Mouse (Mus musculus) cerebellum, adult 2 months (tissue): Measurements from ENCODE around the gene 5730409E04Rik.

ENCODE experiments used
- CTCF ChIP-seq: fragments of 200-500 bp; IDR thresholded peaks from 2 replicates; pipeline ENCODE4 v1.5.1; 2011; ENCODE audit warnings: low read depth, mild to moderate bottlenecking, control low read depth, low read length, moderate library complexity, borderline replicate concordance; ENCODE audit not compliant: insufficient read depth
- POLR2A ChIP-seq: fragments of 200-500 bp; IDR thresholded peaks from 2 replicates; pipeline ENCODE4 v1.6.1; 2011; ENCODE audit warnings: low read length, control low read depth, borderline replicate concordance; ENCODE audit not compliant: insufficient read depth

- TF ChIP-seq CTCF (no peak), POLR2A (no peak)
Observed at GRCm38 (mm10) chr4:126627021-126627681, 17.5 kb downstream of the 5730409E04Rik start.
